Mouse (Mus musculus) C2C12 (cell line): ENCODE data around the gene Phf21b.

Experiments
- CEBPB ChIP-seq: IDR thresholded peaks from one replicate; pipeline ENCODE4 v1.6.1; 2011; ENCODE audit warnings: low read depth, mild to moderate bottlenecking, control low read depth, moderate library complexity
- CTCF ChIP-seq: IDR thresholded peaks from one replicate; pipeline ENCODE4 v1.5.1; 2011; ENCODE audit not compliant: control insufficient read depth, insufficient read depth, insufficient read length
- MYOG ChIP-seq: IDR thresholded peaks from one replicate; pipeline ENCODE4 v1.6.1; 2011; ENCODE audit not compliant: control insufficient read depth, insufficient read length; ENCODE audit errors: extremely low read depth
- USF1 ChIP-seq: IDR thresholded peaks from one replicate; pipeline ENCODE4 v1.6.1; 2011; ENCODE audit warnings: low read depth, mild to moderate bottlenecking, control low read depth, moderate library complexity

DNA sequence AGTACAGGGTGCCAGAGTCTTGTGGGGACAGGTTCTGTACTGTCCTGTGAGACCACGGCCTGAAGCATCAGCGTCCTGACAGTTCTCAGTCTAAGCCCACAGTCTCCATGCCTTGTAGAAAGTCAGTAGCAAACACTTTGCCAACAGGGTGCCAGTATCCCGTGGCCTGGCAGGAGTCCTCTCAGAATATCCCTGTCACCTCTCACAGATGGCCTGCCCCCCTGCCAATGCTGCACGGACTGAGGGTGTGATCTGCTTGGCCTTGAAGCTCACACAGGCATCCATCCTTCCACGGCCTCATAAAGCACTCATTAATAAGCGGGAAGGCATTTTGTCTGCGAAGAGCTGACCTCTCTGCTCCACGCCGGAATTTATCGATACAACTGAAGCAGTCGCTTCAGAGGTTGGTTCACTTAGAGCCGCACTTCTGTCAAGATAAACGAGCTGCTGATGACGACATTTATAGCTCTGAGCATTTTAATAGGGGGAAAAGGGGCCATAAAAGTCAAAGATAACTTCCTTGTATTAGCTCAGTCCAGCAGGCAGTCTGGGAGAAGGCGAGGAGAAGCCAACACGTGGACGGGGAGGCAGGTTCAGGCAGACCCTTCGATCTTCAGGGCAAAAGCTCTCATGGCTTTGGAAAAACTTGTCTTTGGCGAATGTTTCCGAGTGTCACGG is 46.4 kb downstream of the Phf21b start:
- TF ChIP-seq MYOG (no peak), USF1 (no peak), CEBPB (no peak), CTCF (no peak)
